Mouse (Mus musculus) forebrain, embryonic 14.5 days (tissue): ENCODE data around the gene Klra1. TPM values are rescaled to one million over a fixed set of nuclear protein-coding genes. Genes with fewer than 3 reads are reported as not detected.

Source experiments
- polyA plus RNA-seq: library from polyadenylated mRNA; unstranded; fragments of >200 nt; fragmentation: Nextera tagmentation; extraction: Ambion mirVana; gene quantifications from 2 replicates; pipeline ENCODE4 v1.2.1, GENCODE M21; 2014

The Klra1 gene
- polyA plus RNA-seq, 1 experiment from 2014 or later = not detected

Other genes with a start within 250 kb of the Klra1 start
- not detected in 2 replicates for gene Klra9, start 193.8 kb downstream of the Klra1 start, polyA plus RNA-seq
- not detected in 2 replicates for gene Klra7, start 153.6 kb downstream of the Klra1 start, polyA plus RNA-seq
- not detected in 2 replicates for gene Klra10, start 104.9 kb downstream of the Klra1 start, polyA plus RNA-seq
- not detected in 2 replicates for gene Klra3, start 49.3 kb downstream of the Klra1 start, polyA plus RNA-seq